Mouse (Mus musculus) 3T3-L1 (cell line): Measurements from ENCODE around the gene Zbtb9.
"Not testable (repeated sequence)": the region's sequence is repeated elsewhere in the genome, so short reads cannot be mapped to it uniquely, and the experiment has no call there.

Experiments used
- DNase-seq: peaks from one replicate; pipeline ENCODE4 v3.0.0-alpha.2; 2015; ENCODE audit warnings: low read depth, low spot score

Zbtb9 gene

GRCm38 (mm10) chr17:26972703-26973574 is at the start of gene Zbtb9:
Zbtb9 (plus strand) TSS chr17:26973167.
- peak; percentile 96 for DNase-seq

- DNase-seq: not testable (repeated sequence)
Measured at GRCm38 (mm10) chr17:26925414-26925813, 47.6 kb upstream of the Zbtb9 start.

- DNase-seq: peak; percentile 81
Measured at GRCm38 (mm10) chr17:26931795-26932194, 41.2 kb upstream of the Zbtb9 start.

GRCm38 (mm10) chr17:26932839-26933398 is 40.0 kb upstream of the Zbtb9 start, which contains the start of gene Phf1:
Phf1 (plus strand) TSS chr17:26933052.
- DNase-seq: peak; percentile 88

- DNase-seq: no peak
Measured at GRCm38 (mm10) chr17:26933419-26933818, 39.5 kb upstream of the Zbtb9 start.

GRCm38 (mm10) chr17:26933885-26934827 is 38.8 kb upstream of the Zbtb9 start:
- DNase-seq: no peak

- DNase-seq: no peak
Measured at GRCm38 (mm10) chr17:26935027-26935426, 37.9 kb upstream of the Zbtb9 start.

GRCm38 (mm10) chr17:26936453-26936852 is 36.5 kb upstream of the Zbtb9 start:
- DNase-seq: no peak

GRCm38 (mm10) chr17:26936921-26937695 is 35.9 kb upstream of the Zbtb9 start:
- DNase-seq: no peak

- DNase-seq: peak; percentile 42
Measured at GRCm38 (mm10) chr17:26937883-26938695, 34.9 kb upstream of the Zbtb9 start.

GRCm38 (mm10) chr17:26938731-26939130 is 34.2 kb upstream of the Zbtb9 start:
- DNase-seq: no peak

- peak; percentile 99 for DNase-seq
Measured at GRCm38 (mm10) chr17:26939178-26939972, 33.6 kb upstream of the Zbtb9 start, which contains the start of gene Cuta. Cuta (minus strand) TSS chr17:26939569.

GRCm38 (mm10) chr17:26939973-26940300 is 33.0 kb upstream of the Zbtb9 start:
- no peak for DNase-seq

- peak; percentile 50 for DNase-seq
Measured at GRCm38 (mm10) chr17:26941031-26941789, 31.8 kb upstream of the Zbtb9 start, which contains the start of gene Syngap1. Syngap1 (plus strand) TSS chr17:26941253.

- DNase-seq: peak; percentile 27
Measured at GRCm38 (mm10) chr17:26941841-26942570, 31.0 kb upstream of the Zbtb9 start.

GRCm38 (mm10) chr17:26945824-26946495 is 27.0 kb upstream of the Zbtb9 start:
- no peak for DNase-seq

- no peak for DNase-seq
Measured at GRCm38 (mm10) chr17:26946567-26946966, 26.4 kb upstream of the Zbtb9 start.
